In the genomic region with DNA sequence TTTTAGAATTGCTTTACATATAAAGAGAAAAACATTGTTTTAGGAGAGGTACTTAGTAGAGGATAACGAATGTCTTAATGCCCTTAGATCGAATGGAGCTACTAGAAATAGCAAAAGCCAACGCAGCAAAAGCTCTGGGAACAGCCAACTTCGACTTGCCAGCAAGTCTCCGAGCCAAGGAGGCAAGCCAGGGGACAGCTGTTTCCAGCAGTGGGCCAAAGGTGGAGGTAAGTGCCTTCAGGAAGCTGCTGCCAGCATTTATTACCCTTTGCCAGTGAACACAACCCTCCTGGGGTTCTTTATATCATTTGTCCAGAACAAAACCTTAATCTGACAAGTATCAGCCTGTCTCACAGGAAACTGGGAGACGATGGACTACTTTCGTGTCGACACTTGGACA, we compare ENCODE assay signal across 8 mouse cellular contexts. TPM values are rescaled to one million over a fixed set of nuclear protein-coding genes. Genes with fewer than 3 reads are reported as not detected.
A peak's percentile ranks its signal among the peaks of the same experiment; 100 is the strongest.
DNase-seq lines count a peak whose midpoint lies in the region; ATAC-seq and TF ChIP-seq lines count a peak whose summit lies in the region.

No protein-coding gene starts in this region.

- H3K4me1 ChIP-seq in lung, embryonic 16.5 days (replicated peaks; ENCODE audit: control insufficient read depth, insufficient read depth, low read length): peaks cover 13% of the 10 kb centered on the region
- peaks cover 33% of the 10 kb centered on the region for H3K4me1 ChIP-seq in forebrain, embryonic 15.5 days
- peaks cover 6% of the 10 kb centered on the region; the same call in 1 of the 2 replicates for H3K4me1 ChIP-seq in intestine, postnatal 0 days (replicated peaks; ENCODE audit: control insufficient read depth, insufficient read depth, low read length)
- H3K4me1 ChIP-seq in midbrain, embryonic 14.5 days (ENCODE audit: control insufficient read depth, insufficient read depth, low read length): peaks cover 17% of the 10 kb centered on the region

- peaks cover 32% of the 10 kb centered on the region for H3K36me3 ChIP-seq in lung, embryonic 16.5 days (ENCODE audit: control insufficient read depth, insufficient read depth, low read length)
- peaks cover 34% of the 10 kb centered on the region for H3K36me3 ChIP-seq in forebrain, embryonic 15.5 days
- peaks cover 35% of the 10 kb centered on the region for H3K36me3 ChIP-seq in intestine, postnatal 0 days (ENCODE audit: control insufficient read depth, insufficient read depth)
- peaks cover 39% of the 10 kb centered on the region for H3K36me3 ChIP-seq in midbrain, embryonic 14.5 days (ENCODE audit: control insufficient read depth, insufficient read depth, low read length)

- H3K9me3 ChIP-seq in lung, embryonic 16.5 days (ENCODE audit: control insufficient read depth, low read length): no peaks in the 10 kb centered on the region
- H3K9me3 ChIP-seq in forebrain, embryonic 15.5 days: no peaks in the 10 kb centered on the region
- no peaks in the 10 kb centered on the region for H3K9me3 ChIP-seq in intestine, postnatal 0 days (ENCODE audit: control insufficient read depth)
- H3K9me3 ChIP-seq in midbrain, embryonic 14.5 days (ENCODE audit: control insufficient read depth, low read length): no peaks in the 10 kb centered on the region

- H3K27me3 ChIP-seq in lung, embryonic 16.5 days (ENCODE audit: control insufficient read depth, insufficient read depth, low read depth, low read length): no peaks in the 10 kb centered on the region
- H3K27me3 ChIP-seq in forebrain, embryonic 15.5 days: no peaks in the 10 kb centered on the region
- no peaks in the 10 kb centered on the region for H3K27me3 ChIP-seq in intestine, postnatal 0 days (replicated peaks; ENCODE audit: control insufficient read depth, insufficient read depth, low read length)
- no peaks in the 10 kb centered on the region for H3K27me3 ChIP-seq in midbrain, embryonic 14.5 days (ENCODE audit: control insufficient read depth, insufficient read depth, low read length)

- ATAC-seq in lung, embryonic 16.5 days (ENCODE audit: low read depth): no peak
- ATAC-seq in forebrain, embryonic 15.5 days (replicated peaks): no peak
- ATAC-seq in intestine, postnatal 0 days: no peak
- ATAC-seq in midbrain, embryonic 14.5 days (ENCODE audit: low FRiP score, low TSS enrichment): no peak

- peak overlapping the region; percentile 57 for H3K9ac ChIP-seq in lung, embryonic 16.5 days (ENCODE audit: low read length)
- H3K9ac ChIP-seq in forebrain, embryonic 15.5 days (replicated peaks): peak overlapping the region; percentile 37; the same call in 1 of the 2 replicates
- H3K9ac ChIP-seq in intestine, postnatal 0 days (ENCODE audit: low read depth, low read length): peak overlapping the region; percentile 96
- H3K9ac ChIP-seq in midbrain, embryonic 14.5 days (replicated peaks; ENCODE audit: low read length): peak overlapping the region; percentile 34; the same call in 1 of the 2 replicates

- H3K4me2 ChIP-seq in lung, embryonic 16.5 days (ENCODE audit: low read depth, low read length): peak overlapping the region; percentile 67
- peak overlapping the region; percentile 77 for H3K4me2 ChIP-seq in forebrain, embryonic 15.5 days (replicated peaks)
- peak overlapping the region; percentile 69 for H3K4me2 ChIP-seq in intestine, postnatal 0 days (replicated peaks; ENCODE audit: low read depth)
- H3K4me2 ChIP-seq in midbrain, embryonic 14.5 days (ENCODE audit: low read length): peak overlapping the region; percentile 95

- DNase-seq in lung, postnatal 36 days: no peak
- DNase-seq in midbrain, embryonic 14.5 days: no peak
- DNase-seq in right cerebral cortex, postnatal 14 days: no peak
- DNase-seq in frontal cortex, postnatal 14 days (ENCODE audit: low spot score in 2 of 2): no peak
- no peak for DNase-seq in thymus, postnatal 14 days

- WGBS in lung, embryonic 16.5 days: 66% methylated on average over 8 of the region's 8 CpGs
- 73% methylated on average over 8 of the region's 8 CpGs for WGBS in forebrain, embryonic 15.5 days
- WGBS in intestine, postnatal 0 days: 37% methylated on average over 8 of the region's 8 CpGs
- WGBS in midbrain, embryonic 14.5 days: 84% methylated on average over 8 of the region's 8 CpGs

- H3K27ac ChIP-seq in lung, embryonic 16.5 days (ENCODE audit: low read length): 0 out of 2 replicates have a peak overlapping the region, but pooled peaks have one; percentile 12
- no peak overlapping the region for H3K27ac ChIP-seq in forebrain, embryonic 15.5 days (replicated peaks)
- peak overlapping the region; percentile 60 for H3K27ac ChIP-seq in intestine, postnatal 0 days (ENCODE audit: low read depth, low read length)
- no peak overlapping the region for H3K27ac ChIP-seq in midbrain, embryonic 14.5 days (replicated peaks; ENCODE audit: low read depth, low read length)

- H3K4me3 ChIP-seq in lung, embryonic 16.5 days (ENCODE audit: low read length): peak overlapping the region; percentile 40
- peak overlapping the region; percentile 95 for H3K4me3 ChIP-seq in forebrain, embryonic 15.5 days
- peak overlapping the region; percentile 75 for H3K4me3 ChIP-seq in intestine, postnatal 0 days (ENCODE audit: low read depth, low read length)
- peak overlapping the region; percentile 99 for H3K4me3 ChIP-seq in midbrain, embryonic 14.5 days (replicated peaks; ENCODE audit: low read depth, low read length)

- TF ChIP-seq CTCF in intestine, postnatal 0 days (IDR thresholded peaks at IDR 0.05; ENCODE audit: low read depth): no peak

RNA-seq across cellular contexts. Expression of gene Rsrp1, which starts 1.8 kb away (rescaled TPM):
- polyA plus RNA-seq in lung, embryonic 16.5 days (2015; fragmentation: Nextera tagmentation; extraction: Ambion mirVana): 454 and 489 TPM in 2 replicates
- polyA plus RNA-seq in forebrain, embryonic 15.5 days (2015; fragmentation: Nextera tagmentation; extraction: Ambion mirVana): 555 and 574 TPM in 2 replicates
- polyA plus RNA-seq in intestine, postnatal 0 days (2015; fragmentation: Nextera tagmentation; extraction: Ambion mirVana): 252 and 263 TPM in 2 replicates
- 526 and 563 TPM in 2 replicates for polyA plus RNA-seq in midbrain, embryonic 14.5 days (2014; fragmentation: Nextera tagmentation; extraction: Ambion mirVana)

RNA-seq across cellular contexts. Expression of gene Syf2, which starts 5.5 kb away (rescaled TPM):
- polyA plus RNA-seq in lung, embryonic 16.5 days (2015; fragmentation: Nextera tagmentation; extraction: Ambion mirVana): 82.0 and 87.7 TPM in 2 replicates
- 75.1 and 77.3 TPM in 2 replicates for polyA plus RNA-seq in forebrain, embryonic 15.5 days (2015; fragmentation: Nextera tagmentation; extraction: Ambion mirVana)
- polyA plus RNA-seq in intestine, postnatal 0 days (2015; fragmentation: Nextera tagmentation; extraction: Ambion mirVana): 76.2 and 88.6 TPM in 2 replicates
- polyA plus RNA-seq in midbrain, embryonic 14.5 days (2014; fragmentation: Nextera tagmentation; extraction: Ambion mirVana): 53.4 and 61.2 TPM in 2 replicates

RNA-seq across cellular contexts. Expression of gene Tmem50a, which starts 10.4 kb away (rescaled TPM):
- polyA plus RNA-seq in lung, embryonic 16.5 days (2015; fragmentation: Nextera tagmentation; extraction: Ambion mirVana): 188 and 193 TPM in 2 replicates
- polyA plus RNA-seq in forebrain, embryonic 15.5 days (2015; fragmentation: Nextera tagmentation; extraction: Ambion mirVana): 193 and 194 TPM in 2 replicates
- polyA plus RNA-seq in intestine, postnatal 0 days (2015; fragmentation: Nextera tagmentation; extraction: Ambion mirVana): 129 and 136 TPM in 2 replicates
- polyA plus RNA-seq in midbrain, embryonic 14.5 days (2014; fragmentation: Nextera tagmentation; extraction: Ambion mirVana): 196 and 210 TPM in 2 replicates

Comparison
In these comparisons a context has a peak if more than half of its experiments do, and no peak if none do; other contexts are left out.
1. H3K27ac ChIP-seq: peak in lung, embryonic 16.5 days (single experiment) and intestine, postnatal 0 days (single experiment); none in forebrain, embryonic 15.5 days (single experiment) and midbrain, embryonic 14.5 days (single experiment).
2. H3K4me3 ChIP-seq: peak in every context shown above with its lines; median percentile 99 in midbrain, embryonic 14.5 days; 95 in forebrain, embryonic 15.5 days; 75 in intestine, postnatal 0 days; 40 in lung, embryonic 16.5 days.
3. H3K9ac ChIP-seq: peak in every context shown above with its lines; median percentile 96 in intestine, postnatal 0 days; 57 in lung, embryonic 16.5 days; 37 in forebrain, embryonic 15.5 days; 34 in midbrain, embryonic 14.5 days.
4. Peak in every context shown above with its lines, with median percentiles within 50 percentile points of each other: H3K4me2 ChIP-seq.